Mouse (Mus musculus): ENCODE data around the gene Lamp3. TPM values are rescaled to one million over a fixed set of nuclear protein-coding genes. Genes with fewer than 3 reads are reported as not detected.

Gene Lamp3
- not detected in 2 replicates for polyA plus RNA-seq (2012; rRNA removed)

GRCm38 (mm10) chr16:19706216-19706615 is at the start of gene Lamp3:
TSS of gene Lamp3 (minus strand) at chr16:19706375.

GRCm38 (mm10) chr16:19629816-19630215 is 76.4 kb downstream of the Lamp3 start, which contains the start of gene Olfr171:
TSS of gene Olfr171 (minus strand) at chr16:19629916.

GRCm38 (mm10) chr16:19611782-19612181 is 94.4 kb downstream of the Lamp3 start, which contains the start of gene Olfr170:
TSS of gene Olfr170 (minus strand) at chr16:19611882.

Other genes with a start within 250 kb of the Lamp3 start
- not detected in 2 replicates for gene Olfr166, start 222.7 kb downstream of the Lamp3 start, polyA plus RNA-seq (2012; rRNA removed)
- not detected in 2 replicates for gene Olfr167, start 184.1 kb downstream of the Lamp3 start, polyA plus RNA-seq (2012; rRNA removed)
- gene Olfr168, start 170.8 kb downstream of the Lamp3 start, polyA plus RNA-seq (2012; rRNA removed): not detected in 2 replicates
- not detected in 2 replicates for gene Olfr169, start 134.6 kb downstream of the Lamp3 start, polyA plus RNA-seq (2012; rRNA removed)
- not detected in 2 replicates for gene Olfr170, start 94.5 kb downstream of the Lamp3 start, polyA plus RNA-seq (2012; rRNA removed)
- gene Olfr171, start 76.5 kb downstream of the Lamp3 start, polyA plus RNA-seq (2012; rRNA removed): not detected in 2 replicates
- gene B3gnt5, start 53.8 kb upstream of the Lamp3 start, polyA plus RNA-seq (2012; rRNA removed): 0.05 TPM in 1 of 2 replicates, not detected in the other